Mouse (Mus musculus): ENCODE measurements at regions not wholly inside any gene's neighbourhood (a gene's known extent, or its start where the extent isn't known, plus 50 kb on each side); places are given as distances from the start of the nearest gene placed in this dataset.

- no peak for DNase-seq (ENCODE audit: low spot score, missing footprints)
- no peaks in the 10 kb centered on the region for H3K27me3 ChIP-seq (ENCODE audit: control insufficient read depth, insufficient read depth, low read length)
- no peaks in the 10 kb centered on the region for H3K36me3 ChIP-seq (ENCODE audit: control insufficient read depth, insufficient read depth, low read length)
- no peak overlapping the region for H3K4me3 ChIP-seq (ENCODE audit: low read depth, low read length)
- no peak for ATAC-seq (ENCODE audit: low FRiP score)
- H3K9me3 ChIP-seq (ENCODE audit: control insufficient read depth, low read length), result no peaks in the 10 kb centered on the region; the same call in 1 of the 2 replicates
- WGBS, result 74% methylated on average over 4 of the region's 4 CpGs
- no peak overlapping the region for H3K27ac ChIP-seq (ENCODE audit: low read depth, low read length)
- no peak overlapping the region for H3K9ac ChIP-seq (ENCODE audit: low read length)
- no peak overlapping the region for H3K4me2 ChIP-seq
- no peaks in the 10 kb centered on the region for H3K4me1 ChIP-seq (ENCODE audit: control insufficient read depth, insufficient read depth, low read length)
Measured at GRCm38 (mm10) chr9:115562783-115563182, 252.6 kb upstream of the Stt3b start.

DNA sequence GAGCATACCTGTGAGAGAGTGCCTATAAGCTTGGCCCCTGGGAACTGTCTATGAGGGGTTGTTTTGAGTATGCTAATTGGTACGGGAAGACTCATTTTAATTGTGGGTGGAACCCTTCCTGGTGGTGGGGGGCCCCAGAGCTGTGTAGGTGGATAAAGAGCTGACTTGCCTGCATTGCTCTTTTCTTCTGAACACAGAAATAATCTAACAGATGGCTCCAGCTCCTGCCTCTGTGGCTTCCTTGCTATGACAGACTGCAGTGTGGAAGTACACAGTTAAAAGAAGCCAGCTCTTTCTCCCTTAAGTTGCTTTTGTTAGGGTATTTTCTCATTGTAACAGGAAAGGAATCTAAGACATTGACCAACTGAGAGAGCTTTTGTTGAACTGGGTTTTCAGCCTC lies 254.1 kb upstream of the Stt3b start:
- H3K4me2 ChIP-seq, result no peak overlapping the region
- ATAC-seq (ENCODE audit: low FRiP score) (no peak), DNase-seq (ENCODE audit: low spot score, missing footprints) (peak; percentile 28)
- H3K36me3 ChIP-seq (ENCODE audit: control insufficient read depth, insufficient read depth, low read length), result no peaks in the 10 kb centered on the region
- H3K27me3 ChIP-seq (ENCODE audit: control insufficient read depth, insufficient read depth, low read length), result no peaks in the 10 kb centered on the region
- H3K9ac ChIP-seq (ENCODE audit: low read length), result no peak overlapping the region
- H3K4me3 ChIP-seq (ENCODE audit: low read depth, low read length), result no peak overlapping the region
- H3K27ac ChIP-seq (ENCODE audit: low read depth, low read length), result no peak overlapping the region
- 65% methylated on average over 1 of the region's 1 CpGs for WGBS
- no peaks in the 10 kb centered on the region; the same call in 1 of the 2 replicates for H3K9me3 ChIP-seq (ENCODE audit: control insufficient read depth, low read length)
- no peaks in the 10 kb centered on the region for H3K4me1 ChIP-seq (ENCODE audit: control insufficient read depth, insufficient read depth, low read length)

GRCm38 (mm10) chr9:115568693-115569334 lies 258.6 kb upstream of the Stt3b start:
- 83% methylated on average over 7 of the region's 7 CpGs for WGBS
- Histone ChIP-seq H3K4me1 (ENCODE audit: control insufficient read depth, insufficient read depth, low read length) (no peaks in the 10 kb centered on the region), H3K4me3 (ENCODE audit: low read depth, low read length) (no peak overlapping the region), H3K9me3 (ENCODE audit: control insufficient read depth, low read length) (no peaks in the 10 kb centered on the region), H3K27ac (ENCODE audit: low read depth, low read length) (no peak overlapping the region), H3K9ac (ENCODE audit: low read length) (no peak overlapping the region), H3K4me2 (no peak overlapping the region), H3K27me3 (ENCODE audit: control insufficient read depth, insufficient read depth, low read length) (no peaks in the 10 kb centered on the region), H3K36me3 (ENCODE audit: control insufficient read depth, insufficient read depth, low read length) (no peaks in the 10 kb centered on the region)
- DNase-seq (ENCODE audit: low spot score, missing footprints) (no peak), ATAC-seq (ENCODE audit: low FRiP score) (no peak)

GRCm38 (mm10) chr9:115570998-115571397 lies 260.8 kb upstream of the Stt3b start:
- WGBS, result 90% methylated on average over 4 of the region's 4 CpGs

GRCm38 (mm10) chr9:115581116-115581515 lies 270.9 kb upstream of the Stt3b start:
- Histone ChIP-seq H3K4me2 (no peak overlapping the region), H3K4me1 (ENCODE audit: control insufficient read depth, insufficient read depth, low read length) (no peaks in the 10 kb centered on the region), H3K4me3 (ENCODE audit: low read depth, low read length) (no peak overlapping the region), H3K27me3 (ENCODE audit: control insufficient read depth, insufficient read depth, low read length) (no peaks in the 10 kb centered on the region), H3K9me3 (ENCODE audit: control insufficient read depth, low read length) (no peaks in the 10 kb centered on the region), H3K9ac (ENCODE audit: low read length) (no peak overlapping the region), H3K27ac (ENCODE audit: low read depth, low read length) (no peak overlapping the region), H3K36me3 (ENCODE audit: control insufficient read depth, insufficient read depth, low read length) (no peaks in the 10 kb centered on the region)
- 84% methylated on average over 3 of the region's 3 CpGs for WGBS
- no peak for ATAC-seq (ENCODE audit: low FRiP score)
- no peak for DNase-seq (ENCODE audit: low spot score, missing footprints)

More at GRCm38 (mm10) chr9:115570998-115571397, 260.8 kb upstream of the Stt3b start:
- no peak overlapping the region for H3K9ac ChIP-seq (ENCODE audit: low read length)
- no peak overlapping the region for H3K4me3 ChIP-seq (ENCODE audit: low read depth, low read length)
- H3K4me1 ChIP-seq (ENCODE audit: control insufficient read depth, insufficient read depth, low read length), result no peaks in the 10 kb centered on the region
- no peaks in the 10 kb centered on the region for H3K9me3 ChIP-seq (ENCODE audit: control insufficient read depth, low read length)
- no peak for ATAC-seq (ENCODE audit: low FRiP score)
- no peak overlapping the region for H3K4me2 ChIP-seq
- H3K27ac ChIP-seq (ENCODE audit: low read depth, low read length), result no peak overlapping the region
- no peaks in the 10 kb centered on the region for H3K27me3 ChIP-seq (ENCODE audit: control insufficient read depth, insufficient read depth, low read length)
- DNase-seq (ENCODE audit: low spot score, missing footprints), result no peak
- no peaks in the 10 kb centered on the region for H3K36me3 ChIP-seq (ENCODE audit: control insufficient read depth, insufficient read depth, low read length)

GRCm38 (mm10) chr9:115583548-115583947 lies 273.3 kb upstream of the Stt3b start:
- Histone ChIP-seq H3K36me3 (ENCODE audit: control insufficient read depth, insufficient read depth, low read length) (no peaks in the 10 kb centered on the region), H3K27ac (ENCODE audit: low read depth, low read length) (no peak overlapping the region), H3K27me3 (ENCODE audit: control insufficient read depth, insufficient read depth, low read length) (no peaks in the 10 kb centered on the region), H3K9me3 (ENCODE audit: control insufficient read depth, low read length) (no peaks in the 10 kb centered on the region), H3K9ac (ENCODE audit: low read length) (no peak overlapping the region), H3K4me2 (no peak overlapping the region), H3K4me3 (ENCODE audit: low read depth, low read length) (no peak overlapping the region), H3K4me1 (ENCODE audit: control insufficient read depth, insufficient read depth, low read length) (no peaks in the 10 kb centered on the region)
- WGBS, result 89% methylated on average over 11 of the region's 11 CpGs
- ATAC-seq (ENCODE audit: low FRiP score) (no peak), DNase-seq (ENCODE audit: low spot score, missing footprints) (no peak)

DNA sequence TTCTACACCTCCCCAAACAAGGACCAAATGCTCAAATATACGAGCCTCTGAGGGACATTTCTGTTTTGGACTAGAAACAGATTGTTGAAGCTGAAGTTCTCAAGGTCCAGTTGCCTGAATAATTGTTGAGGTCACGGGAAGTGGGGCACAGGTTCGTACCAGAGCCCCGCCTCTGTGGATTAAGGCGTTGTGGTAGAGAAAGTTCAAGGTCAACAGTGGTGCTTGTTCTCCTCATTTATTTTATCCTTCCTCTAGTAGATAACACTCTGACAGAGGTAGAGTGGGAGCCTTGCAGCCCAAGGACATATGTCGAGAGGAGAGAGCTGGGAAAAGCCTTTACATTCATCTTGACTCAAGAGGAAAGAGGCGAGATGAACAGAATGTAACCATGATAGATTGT lies 274.7 kb upstream of the Stt3b start:
- no peak overlapping the region for H3K4me3 ChIP-seq (ENCODE audit: low read depth, low read length)
- H3K27me3 ChIP-seq (ENCODE audit: control insufficient read depth, insufficient read depth, low read length), result no peaks in the 10 kb centered on the region
- H3K4me2 ChIP-seq, result no peak overlapping the region
- H3K27ac ChIP-seq (ENCODE audit: low read depth, low read length), result no peak overlapping the region
- 88% methylated on average over 7 of the region's 7 CpGs for WGBS
- DNase-seq (ENCODE audit: low spot score, missing footprints) (no peak), ATAC-seq (ENCODE audit: low FRiP score) (no peak)
- H3K9me3 ChIP-seq (ENCODE audit: control insufficient read depth, low read length), result no peaks in the 10 kb centered on the region
- no peaks in the 10 kb centered on the region for H3K4me1 ChIP-seq (ENCODE audit: control insufficient read depth, insufficient read depth, low read length)
- H3K9ac ChIP-seq (ENCODE audit: low read length), result no peak overlapping the region
- H3K36me3 ChIP-seq (ENCODE audit: control insufficient read depth, insufficient read depth, low read length), result no peaks in the 10 kb centered on the region

DNA sequence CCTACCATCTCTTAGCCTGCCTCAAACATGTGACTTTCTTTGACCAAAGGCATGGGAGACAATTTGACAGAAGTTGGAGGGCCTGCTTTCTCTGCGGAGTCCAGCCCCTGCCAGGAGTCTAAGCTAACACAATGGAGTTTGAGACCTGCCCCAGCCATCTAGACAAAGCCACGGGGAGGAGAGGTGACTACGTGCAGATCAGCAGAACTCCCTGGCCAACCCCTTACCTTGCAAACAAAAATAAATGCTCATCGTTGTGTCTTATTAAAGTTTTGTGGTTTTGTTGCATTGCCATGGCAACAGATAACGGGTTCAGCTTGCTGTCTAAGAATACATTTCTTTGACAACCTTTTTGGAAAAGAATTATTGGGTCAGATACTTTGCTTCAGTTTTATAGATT lies 282.2 kb upstream of the Stt3b start:
- no peak for ATAC-seq (ENCODE audit: low FRiP score)
- no peaks in the 10 kb centered on the region for H3K4me1 ChIP-seq (ENCODE audit: control insufficient read depth, insufficient read depth, low read length)
- peak; percentile 72 for DNase-seq (ENCODE audit: low spot score, missing footprints)
- H3K4me2 ChIP-seq, result no peak overlapping the region
- H3K4me3 ChIP-seq (ENCODE audit: low read depth, low read length), result no peak overlapping the region
- no peak overlapping the region for H3K27ac ChIP-seq (ENCODE audit: low read depth, low read length)
- no peaks in the 10 kb centered on the region for H3K27me3 ChIP-seq (ENCODE audit: control insufficient read depth, insufficient read depth, low read length)
- H3K36me3 ChIP-seq (ENCODE audit: control insufficient read depth, insufficient read depth, low read length), result no peaks in the 10 kb centered on the region
- WGBS, result 64% methylated on average over 5 of the region's 5 CpGs
- H3K9me3 ChIP-seq (ENCODE audit: control insufficient read depth, low read length), result no peaks in the 10 kb centered on the region
- H3K9ac ChIP-seq (ENCODE audit: low read length), result no peak overlapping the region

DNA sequence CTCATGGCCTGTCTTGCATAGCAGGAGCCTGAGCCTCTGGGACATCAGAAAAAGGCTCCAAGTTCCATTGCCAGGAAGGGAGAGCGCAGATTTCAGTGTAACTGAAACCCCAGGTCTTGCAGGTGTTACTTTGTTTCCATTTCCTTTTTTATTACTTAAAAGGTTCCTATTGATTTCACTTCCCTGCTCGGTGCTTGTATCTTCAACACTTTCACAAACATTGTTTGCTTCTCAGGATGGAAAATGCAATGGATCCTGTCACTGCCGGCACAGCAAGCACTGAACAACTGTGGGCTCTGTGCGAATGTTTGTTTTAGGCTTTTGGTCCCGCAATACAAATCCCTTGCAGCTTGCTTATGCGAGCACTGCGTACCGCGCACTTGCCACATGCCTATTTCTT lies 290.0 kb upstream of the Stt3b start:
- no peak overlapping the region for H3K4me2 ChIP-seq
- 89% methylated on average over 9 of the region's 9 CpGs for WGBS
- ATAC-seq (ENCODE audit: low FRiP score) (no peak), DNase-seq (ENCODE audit: low spot score, missing footprints) (no peak)
- H3K9me3 ChIP-seq (ENCODE audit: control insufficient read depth, low read length), result no peaks in the 10 kb centered on the region
- H3K36me3 ChIP-seq (ENCODE audit: control insufficient read depth, insufficient read depth, low read length), result no peaks in the 10 kb centered on the region
- H3K4me3 ChIP-seq (ENCODE audit: low read depth, low read length), result no peak overlapping the region
- H3K27ac ChIP-seq (ENCODE audit: low read depth, low read length), result no peak overlapping the region
- peaks cover 5% of the 10 kb centered on the region; the same call in 1 of the 2 replicates for H3K4me1 ChIP-seq (ENCODE audit: control insufficient read depth, insufficient read depth, low read length)
- no peaks in the 10 kb centered on the region for H3K27me3 ChIP-seq (ENCODE audit: control insufficient read depth, insufficient read depth, low read length)
- H3K9ac ChIP-seq (ENCODE audit: low read length), result no peak overlapping the region

Data from midbrain, embryonic 11.5 days (tissue).